Mouse (Mus musculus) gastrocnemius, adult 8-10 months (tissue): ENCODE data around the gene Mfsd10. TPM values are rescaled to one million over a fixed set of nuclear protein-coding genes. Genes with fewer than 3 reads are reported as not detected.
A peak's percentile ranks its signal among the peaks of the same experiment; 100 is the strongest.

Experiments used
- DNase-seq, 2 experiments: peaks; one replicate each; pipeline ENCODE4 v3.0.0; 2022; ENCODE audit warnings: low spot score in 2 of 2
- total RNA-seq, 4 experiments: library from RNA; stranded (reverse); gene quantifications; 2 replicates each; pipeline ENCODE4 v1.2.4; 2022

The Mfsd10 gene
- total RNA-seq, result 1 to 10 TPM; 3.3 to 8.8 (median 4.6) TPM

GRCm38 (mm10) chr5:34636481-34637287 lies at the start of gene Mfsd10:
Gene Mfsd10, minus strand, starts transcription at chr5:34637212.
- peak; percentile 55 to 70 for DNase-seq

DNA sequence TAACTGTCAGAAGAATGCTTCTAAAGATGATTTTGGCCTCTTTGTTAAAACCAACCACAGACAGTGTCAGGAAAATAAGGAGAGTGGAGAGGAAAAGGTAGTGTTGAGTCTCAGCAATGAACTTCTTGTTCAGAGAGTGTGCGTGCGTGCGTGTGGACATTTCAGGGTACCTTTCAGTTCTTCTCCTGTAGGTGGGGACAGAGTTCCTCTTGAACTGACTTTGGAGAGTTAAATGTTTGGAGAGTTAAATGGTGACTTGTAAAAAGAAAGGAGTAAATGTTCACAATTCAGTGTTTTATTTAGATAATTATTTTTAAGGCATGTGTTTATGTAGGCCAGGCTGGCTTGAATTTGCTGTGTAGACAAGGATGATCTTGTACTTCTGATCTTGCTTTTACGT lies 33.3 kb upstream of the Mfsd10 start:
- DNase-seq, result no peak

GRCm38 (mm10) chr5:34669493-34669892 lies 32.5 kb upstream of the Mfsd10 start:
- DNase-seq, result no peak

- no peak for DNase-seq
Measured at GRCm38 (mm10) chr5:34663231-34663630, 26.2 kb upstream of the Mfsd10 start.

GRCm38 (mm10) chr5:34661909-34662308 lies 24.9 kb upstream of the Mfsd10 start:
- DNase-seq, result no peak

- no peak for DNase-seq
Measured at GRCm38 (mm10) chr5:34660591-34661130, 23.6 kb upstream of the Mfsd10 start.

GRCm38 (mm10) chr5:34659686-34660590 lies 22.9 kb upstream of the Mfsd10 start, which contains the start of the genes Nop14 and Grk4:
Gene Nop14, minus strand, starts transcription at chr5:34660148.
Gene Grk4, plus strand, starts transcription at chr5:34660379.
- peak; percentile 99 for DNase-seq

DNA sequence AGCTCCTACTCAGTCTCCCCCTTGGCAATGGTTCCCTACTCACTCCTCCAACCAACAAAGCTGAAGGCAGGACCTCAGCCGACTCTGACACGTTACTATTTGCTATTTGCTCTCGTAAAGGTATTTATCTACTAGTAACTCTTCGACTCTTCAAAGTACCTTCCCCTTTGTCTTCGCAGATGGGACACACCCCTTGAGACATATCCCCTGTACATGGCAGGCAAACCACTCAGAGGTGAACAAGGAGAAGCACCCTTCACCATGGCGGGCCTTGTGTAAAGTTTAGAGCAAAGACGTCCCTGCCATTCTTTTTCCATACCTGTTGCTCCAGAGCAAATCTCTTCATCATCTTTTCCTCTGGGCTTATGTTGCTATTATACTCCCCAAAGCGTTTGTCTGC lies 20.5 kb upstream of the Mfsd10 start:
- no peak for DNase-seq

DNA sequence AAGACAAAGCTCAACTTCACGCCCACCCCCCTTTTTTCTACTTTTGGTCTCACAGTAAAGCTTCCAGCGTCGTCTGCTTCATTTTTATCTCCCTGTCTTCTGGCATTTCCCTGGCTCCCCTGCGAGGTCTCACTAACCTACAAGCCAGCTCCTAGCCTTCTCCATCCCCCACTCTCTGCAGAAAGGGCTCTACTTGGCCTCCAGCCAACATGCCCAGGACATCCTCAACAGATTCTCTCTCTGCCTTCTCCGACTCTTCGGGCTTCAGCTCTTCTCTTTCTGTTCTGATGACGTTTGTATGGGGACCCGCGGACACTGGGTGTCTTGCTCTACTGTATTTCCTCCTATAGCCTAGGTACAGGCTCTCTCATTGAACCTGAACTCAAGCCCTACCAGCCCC lies 17.9 kb upstream of the Mfsd10 start:
- no peak for DNase-seq

GRCm38 (mm10) chr5:34652961-34653360 lies 15.9 kb upstream of the Mfsd10 start:
- no peak for DNase-seq

DNA sequence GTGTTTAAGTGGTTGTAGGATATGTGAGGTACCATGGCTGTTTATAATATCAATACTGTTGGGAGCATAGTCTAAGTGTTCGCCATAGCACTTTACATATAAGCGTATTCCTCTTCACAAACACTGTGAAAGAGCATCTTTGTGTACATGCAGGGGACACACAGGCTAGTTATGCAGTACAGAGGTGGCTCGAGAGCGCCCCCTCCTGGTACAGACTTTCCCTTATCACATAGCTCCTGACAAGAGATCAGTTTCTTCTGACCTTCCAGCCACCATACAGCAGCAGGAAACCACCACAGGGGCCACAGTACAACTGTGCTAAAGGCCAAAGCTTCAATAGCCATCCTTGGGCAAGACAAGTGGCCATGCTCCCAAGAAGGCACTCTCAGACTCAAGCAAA lies 10.6 kb upstream of the Mfsd10 start:
- DNase-seq, result peak; percentile 49 to 55

DNA sequence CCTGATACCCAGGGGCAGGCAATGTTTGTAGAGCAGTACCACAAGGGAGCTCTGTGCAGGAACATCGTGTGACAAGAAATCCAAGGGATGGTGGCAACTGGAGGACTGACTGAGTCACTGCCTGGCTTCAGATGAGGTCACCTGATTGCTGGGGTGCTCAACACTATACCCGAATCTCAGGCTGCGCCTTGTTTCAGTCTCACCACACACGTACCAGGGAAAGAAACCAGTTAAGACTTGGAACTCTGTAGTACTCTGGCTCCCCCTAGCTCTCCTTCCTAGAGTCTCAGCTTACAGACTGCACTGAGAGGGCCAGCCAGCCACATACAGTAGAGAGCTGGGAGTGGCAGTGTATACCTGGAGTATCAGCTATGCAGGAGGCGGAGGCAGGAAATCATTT lies 5.9 kb upstream of the Mfsd10 start:
- no peak for DNase-seq

DNA sequence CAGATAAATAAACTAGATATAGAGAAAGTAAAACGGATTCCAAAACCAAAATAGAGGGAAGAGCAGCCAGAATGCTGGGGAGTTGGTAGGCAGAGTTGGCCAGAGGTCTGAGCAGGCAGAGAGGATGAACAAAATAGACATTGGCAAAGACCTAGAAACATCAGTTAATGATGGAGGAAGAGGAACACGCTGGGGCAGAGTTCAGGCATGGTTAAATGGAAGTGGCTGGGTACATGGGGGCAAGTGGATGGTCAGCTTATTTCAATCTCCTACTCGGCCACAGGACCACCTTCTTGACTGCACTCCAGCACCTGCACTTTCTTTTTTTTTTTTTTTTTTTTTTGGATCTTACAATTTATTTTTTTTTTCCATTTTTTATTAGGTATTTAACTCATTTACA lies 5.0 kb upstream of the Mfsd10 start:
- no peak for DNase-seq

DNA sequence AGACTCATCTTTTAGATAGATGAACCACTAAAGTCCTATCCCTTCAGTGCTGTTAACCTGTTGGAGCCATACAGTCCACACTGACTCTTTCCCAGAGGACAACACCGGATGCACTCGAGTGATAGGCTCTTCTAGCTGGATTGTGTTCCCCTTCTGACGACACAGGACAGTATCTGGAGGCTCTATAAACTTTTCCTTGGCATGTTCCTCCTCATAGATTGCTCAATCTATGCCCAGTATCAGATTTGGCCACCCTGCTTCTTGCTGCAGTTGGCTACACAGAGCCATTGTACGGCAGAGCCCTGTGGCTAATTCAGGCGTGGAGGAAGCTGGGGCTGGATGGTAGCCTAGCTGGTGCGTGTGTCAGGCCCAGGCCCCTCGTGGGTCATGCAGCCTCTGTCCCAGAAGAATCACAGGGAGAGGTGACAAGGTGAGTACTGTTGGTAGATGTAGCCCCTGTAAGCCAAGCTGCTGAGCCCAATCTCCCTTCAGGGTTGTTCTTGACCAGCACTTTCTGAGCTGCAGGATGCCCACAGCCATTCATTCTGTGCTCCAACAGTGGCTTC lies 662 bp upstream of the Mfsd10 start:
- no peak for DNase-seq

- no peak for DNase-seq
Measured at GRCm38 (mm10) chr5:34635665-34636192, 1.3 kb downstream of the Mfsd10 start.

DNA sequence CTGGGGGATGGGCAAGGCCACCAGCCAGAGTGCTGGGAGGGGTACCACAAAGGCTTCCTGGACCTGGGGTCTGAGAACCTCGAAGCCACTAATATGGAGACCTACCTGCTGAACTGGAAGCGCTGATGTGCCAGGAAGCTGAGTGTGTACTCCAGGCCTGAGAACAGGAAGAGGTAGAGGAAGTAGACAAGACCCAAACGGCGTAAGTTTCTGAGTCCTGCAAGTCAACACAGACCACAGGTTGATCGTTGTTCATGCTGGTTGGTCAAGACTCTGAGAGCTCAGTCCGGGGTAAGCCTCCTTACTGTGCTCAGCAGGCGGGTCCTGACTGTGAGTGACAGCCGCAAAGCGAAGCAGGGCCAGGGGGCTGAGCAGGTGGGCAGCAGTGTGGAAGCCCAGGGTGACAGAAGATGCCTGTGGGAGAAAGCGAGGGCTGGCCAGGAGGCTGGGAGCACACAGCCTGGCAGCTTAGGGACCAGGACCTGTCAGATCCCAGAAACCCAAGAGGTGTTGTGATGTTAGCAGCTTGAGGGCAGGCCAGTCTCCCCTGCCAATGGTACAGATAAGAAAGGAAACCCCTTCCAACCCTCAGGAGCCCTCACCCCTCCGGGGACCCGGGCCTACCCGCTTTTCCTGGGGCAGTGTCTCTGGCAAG lies 2.1 kb downstream of the Mfsd10 start:
- no peak for DNase-seq

DNA sequence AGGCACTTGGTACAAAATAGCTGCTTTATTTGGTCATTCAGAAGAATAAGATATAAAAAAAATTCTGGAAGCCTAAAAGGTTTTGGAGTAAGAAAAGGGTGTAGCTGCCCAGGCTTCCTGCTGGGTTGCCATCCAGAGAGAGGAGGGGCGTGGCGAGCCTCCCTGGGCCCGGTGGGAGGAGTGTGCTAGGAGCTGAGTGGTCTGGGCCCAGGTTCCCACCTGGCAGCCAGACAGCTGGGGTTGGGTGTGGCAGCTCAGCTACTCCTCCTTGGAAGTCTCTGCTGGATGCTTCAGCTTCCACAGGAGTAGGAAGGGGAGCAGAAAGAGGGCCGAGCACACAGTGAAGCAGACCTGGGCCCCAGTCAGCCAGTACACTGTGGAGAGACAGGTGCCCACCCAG lies 3.4 kb downstream of the Mfsd10 start:
- peak in 1 of 2 experiments; percentile 36 for DNase-seq

DNA sequence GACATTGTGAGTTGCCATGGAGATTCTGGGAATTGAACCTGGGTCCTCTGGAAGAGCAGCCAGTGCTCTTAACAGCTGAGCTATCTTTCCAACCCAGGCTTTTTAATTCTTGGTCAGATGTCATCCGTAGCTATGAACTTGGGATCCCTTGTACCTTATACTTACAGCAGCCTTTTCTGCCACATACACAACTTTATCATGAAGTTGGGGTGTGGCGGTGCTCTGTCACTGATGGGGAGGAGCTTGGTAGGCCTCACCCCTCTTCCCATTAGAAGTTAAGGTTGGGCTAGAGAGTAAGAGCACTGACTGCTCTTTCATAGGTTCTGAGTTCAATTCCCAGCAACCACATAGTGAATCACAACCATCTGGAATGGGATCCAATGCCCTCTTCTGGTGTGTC lies 4.0 kb downstream of the Mfsd10 start:
- DNase-seq, result no peak

DNA sequence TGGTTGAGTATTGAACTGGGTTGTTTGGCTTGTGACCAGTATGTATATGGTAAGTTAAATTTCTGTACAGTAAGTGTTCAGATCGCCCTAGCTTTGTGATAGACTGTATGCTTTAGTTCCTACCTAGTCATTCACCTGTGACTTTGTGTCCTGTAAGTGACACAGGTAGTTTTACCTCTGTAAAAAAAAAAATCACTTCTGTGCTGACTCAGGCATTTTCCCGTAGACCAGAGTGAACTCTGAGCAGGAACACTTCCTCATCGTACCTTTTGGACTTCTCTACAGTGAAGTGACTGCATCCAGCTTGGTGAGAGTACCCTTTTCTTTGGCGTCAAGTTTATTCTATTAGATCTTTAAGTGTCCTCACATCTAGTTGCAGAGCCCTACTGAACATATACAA lies 27.0 kb downstream of the Mfsd10 start:
- no peak for DNase-seq

DNA sequence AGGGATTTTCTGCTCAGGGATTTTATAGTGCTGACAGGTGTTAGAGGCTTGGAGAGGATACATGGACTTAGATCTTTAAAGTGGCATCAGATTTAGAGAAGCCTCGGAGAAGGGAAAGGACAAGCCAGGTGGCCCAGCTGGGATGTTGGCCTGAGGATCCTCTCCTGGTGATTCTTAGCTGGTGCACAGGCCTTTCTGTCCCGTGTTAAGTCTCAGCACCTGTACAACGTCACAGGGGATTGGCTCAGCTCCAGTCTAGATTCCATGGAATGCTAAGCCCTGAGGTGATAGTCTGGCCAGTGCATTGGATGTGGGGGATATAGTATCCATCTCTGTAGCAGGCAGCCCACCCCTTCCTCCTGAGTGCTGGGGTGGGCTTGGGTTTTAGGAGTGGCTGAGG lies 28.8 kb downstream of the Mfsd10 start:
- no peak for DNase-seq
